Mouse (Mus musculus) heart, adult 2 months (tissue): Measurements from ENCODE around the gene Vps33a.

Experiments used
- CTCF ChIP-seq: fragments of 200-600 bp; IDR thresholded peaks from 2 replicates; pipeline ENCODE4 v1.8.1; 2022; ENCODE audit warnings: antibody characterized with exemption, mild to moderate bottlenecking, moderate library complexity
- EP300 ChIP-seq: fragments of 200-500 bp; IDR thresholded peaks from 2 replicates; pipeline ENCODE4 v1.6.1; 2011; ENCODE audit warnings: low read depth, low read length, control low read depth; ENCODE audit not compliant: insufficient read depth
- POLR2A ChIP-seq: fragments of 200-500 bp; IDR thresholded peaks from 2 replicates; pipeline ENCODE4 v1.6.1; 2011; ENCODE audit warnings: mild to moderate bottlenecking, low read depth, low read length, control low read depth; ENCODE audit not compliant: insufficient read depth

- TF ChIP-seq CTCF = no peak
- TF ChIP-seq EP300 = no peak
- no peak for TF ChIP-seq POLR2A
Observed at GRCm38 (mm10) chr5:123512102-123512501, 60.7 kb downstream of the Vps33a start.
